Mouse (Mus musculus): Measurements from ENCODE around the gene Pitpnc1.

DNA sequence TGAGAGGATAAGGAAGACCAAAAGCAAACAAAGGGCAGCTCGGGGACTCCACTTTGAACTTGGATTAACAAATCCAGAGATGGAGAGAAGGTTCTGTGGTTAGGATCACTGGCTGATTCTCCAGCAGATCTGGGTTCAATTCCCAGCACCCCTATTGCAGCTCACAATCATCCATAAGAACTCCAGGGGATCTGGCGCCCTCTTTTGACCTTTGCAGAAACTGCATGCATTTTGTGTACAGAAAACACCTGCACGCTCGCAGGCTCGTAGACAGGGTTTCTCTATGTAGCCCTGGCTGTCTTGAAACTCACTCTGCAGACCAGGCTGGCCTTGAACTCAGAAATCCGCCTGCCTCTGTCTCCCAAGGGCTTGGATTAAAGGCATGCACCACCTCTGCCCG lies 219.0 kb downstream of the Pitpnc1 start:
- TF ChIP-seq E2F4 (IDR thresholded peaks at IDR 0.05; ENCODE audit: insufficient read depth): no peak
- TF ChIP-seq REST (IDR thresholded peaks at IDR 0.05; ENCODE audit: insufficient read depth, insufficient read length): no peak
